In genomic region chr15:12490527-12490926, GRCm38 (mm10) we compare ENCODE assay signal across 8 mouse cellular contexts.
DNase-seq lines count a peak whose midpoint lies in the region; ATAC-seq lines count a peak whose summit lies in the region.

No protein-coding gene starts in this region.

- no peak overlapping the region for H3K9ac ChIP-seq in heart, embryonic 15.5 days
- no peak overlapping the region for H3K9ac ChIP-seq in midbrain, embryonic 14.5 days (replicated peaks; ENCODE audit: low read length)

- H3K27ac ChIP-seq in heart, embryonic 15.5 days = peak overlapping the region; percentile 67
- H3K27ac ChIP-seq in midbrain, embryonic 14.5 days (replicated peaks; ENCODE audit: low read depth, low read length) = no peak overlapping the region

- DNase-seq in embryo, embryonic 10.5 days (ENCODE audit: low spot score) = peak; percentile 40
- no peak for DNase-seq in embryo, embryonic 9.5 days (ENCODE audit: extremely low spot score)
- DNase-seq in kidney, postnatal 25 days = peak; percentile 31 to 58
- DNase-seq in midbrain, embryonic 14.5 days = peak; percentile 50
- no peak for DNase-seq in layer of hippocampus, adult 11-12 months (ENCODE audit: low spot score)
- DNase-seq in frontal cortex, postnatal 14 days (ENCODE audit: low spot score in 2 of 2) = no peak

- WGBS in heart, embryonic 15.5 days = 23% methylated on average over 7 of the region's 7 CpGs
- WGBS in midbrain, embryonic 14.5 days = 5% methylated on average over 7 of the region's 7 CpGs

- H3K4me3 ChIP-seq in heart, embryonic 15.5 days = no peak overlapping the region
- no peak overlapping the region for H3K4me3 ChIP-seq in midbrain, embryonic 14.5 days (replicated peaks; ENCODE audit: low read depth, low read length)

- H3K4me2 ChIP-seq in heart, embryonic 15.5 days = peak overlapping the region; percentile 34; the same call in 1 of the 2 replicates
- H3K4me2 ChIP-seq in midbrain, embryonic 14.5 days (ENCODE audit: low read length) = no peak overlapping the region

- H3K27me3 ChIP-seq in heart, embryonic 15.5 days = no peaks in the 10 kb centered on the region
- H3K27me3 ChIP-seq in midbrain, embryonic 14.5 days (ENCODE audit: control insufficient read depth, insufficient read depth, low read length) = no peaks in the 10 kb centered on the region

- no peaks in the 10 kb centered on the region for H3K9me3 ChIP-seq in heart, embryonic 15.5 days (replicated peaks)
- H3K9me3 ChIP-seq in midbrain, embryonic 14.5 days (ENCODE audit: control insufficient read depth, low read length) = no peaks in the 10 kb centered on the region

- H3K36me3 ChIP-seq in heart, embryonic 15.5 days = no peaks in the 10 kb centered on the region
- no peaks in the 10 kb centered on the region for H3K36me3 ChIP-seq in midbrain, embryonic 14.5 days (ENCODE audit: control insufficient read depth, insufficient read depth, low read length)

- ATAC-seq in common myeloid progenitor, adult 5-6 weeks (replicated peaks; ENCODE audit: low read depth, poor library complexity, severe bottlenecking) = peak; percentile 39; the same call in 1 of the 2 replicates
- ATAC-seq in heart, embryonic 15.5 days (replicated peaks; ENCODE audit: insufficient number of reproducible peaks, insufficient read depth, low FRiP score, low read depth) = 0 out of 2 replicates have a peak, but pooled peaks have one; percentile 44
- ATAC-seq in midbrain, embryonic 14.5 days (ENCODE audit: low FRiP score, low TSS enrichment) = peak; percentile 58

- H3K4me1 ChIP-seq in heart, embryonic 15.5 days (replicated peaks) = peaks cover 17% of the 10 kb centered on the region
- H3K4me1 ChIP-seq in midbrain, embryonic 14.5 days (ENCODE audit: control insufficient read depth, insufficient read depth, low read length) = peaks cover 8% of the 10 kb centered on the region; the same call in 1 of the 2 replicates

Comparison
In these comparisons a context has a peak if more than half of its experiments do, and no peak if none do; other contexts are left out.
1. DNase-seq: peak in embryo, embryonic 10.5 days (single experiment), kidney, postnatal 25 days (2 of 2) and midbrain, embryonic 14.5 days (single experiment); none in embryo, embryonic 9.5 days (single experiment), layer of hippocampus, adult 11-12 months (single experiment) and frontal cortex, postnatal 14 days (0 of 2).
2. Peak in every context shown above with its lines, with median percentiles within 50 percentile points of each other: ATAC-seq.